Mouse (Mus musculus) G1E (cell line): ENCODE results near the gene Pck1.

Source experiments
- CTCF ChIP-seq: IDR thresholded peaks from 2 replicates; pipeline ENCODE4 v1.5.1; 2012; ENCODE audit warnings: low read depth, low read length, inconsistent platforms, mixed read lengths
- GATA1 ChIP-seq: IDR thresholded peaks from 2 replicates; pipeline ENCODE4 v1.6.1; 2012; ENCODE audit warnings: borderline replicate concordance, low read length, inconsistent platforms, mixed read lengths
- TAL1 ChIP-seq: conservative IDR thresholded peaks from 2 replicates; pipeline ENCODE4 v1.6.1; 2012; ENCODE audit warnings: low read depth, low read length, inconsistent platforms, mixed read lengths

DNA sequence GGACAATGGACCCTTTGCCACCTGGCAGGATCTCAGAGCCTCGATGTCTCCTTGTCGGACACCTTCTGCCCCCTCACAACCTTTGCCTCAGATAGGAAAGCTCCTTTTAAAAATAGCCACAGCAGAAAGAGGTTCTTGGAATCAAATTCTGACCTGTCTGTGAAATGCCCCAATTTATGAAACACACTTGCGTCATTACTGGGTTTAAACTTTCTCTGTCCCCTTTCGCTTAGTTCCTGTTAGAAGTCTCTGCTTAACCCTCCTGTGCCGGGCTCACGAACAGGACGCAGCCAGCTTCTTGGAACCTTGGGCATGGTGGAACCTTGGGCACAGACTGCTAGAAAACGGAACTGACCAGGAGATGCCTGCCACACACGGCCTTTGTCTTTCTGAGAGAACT lies 42.3 kb upstream of the Pck1 start:
- TF ChIP-seq CTCF: no peak
- TF ChIP-seq GATA1: no peak
- TF ChIP-seq TAL1: no peak
